Comparison of ENCODE assay signal across 24 mouse cellular contexts in the genomic region with DNA sequence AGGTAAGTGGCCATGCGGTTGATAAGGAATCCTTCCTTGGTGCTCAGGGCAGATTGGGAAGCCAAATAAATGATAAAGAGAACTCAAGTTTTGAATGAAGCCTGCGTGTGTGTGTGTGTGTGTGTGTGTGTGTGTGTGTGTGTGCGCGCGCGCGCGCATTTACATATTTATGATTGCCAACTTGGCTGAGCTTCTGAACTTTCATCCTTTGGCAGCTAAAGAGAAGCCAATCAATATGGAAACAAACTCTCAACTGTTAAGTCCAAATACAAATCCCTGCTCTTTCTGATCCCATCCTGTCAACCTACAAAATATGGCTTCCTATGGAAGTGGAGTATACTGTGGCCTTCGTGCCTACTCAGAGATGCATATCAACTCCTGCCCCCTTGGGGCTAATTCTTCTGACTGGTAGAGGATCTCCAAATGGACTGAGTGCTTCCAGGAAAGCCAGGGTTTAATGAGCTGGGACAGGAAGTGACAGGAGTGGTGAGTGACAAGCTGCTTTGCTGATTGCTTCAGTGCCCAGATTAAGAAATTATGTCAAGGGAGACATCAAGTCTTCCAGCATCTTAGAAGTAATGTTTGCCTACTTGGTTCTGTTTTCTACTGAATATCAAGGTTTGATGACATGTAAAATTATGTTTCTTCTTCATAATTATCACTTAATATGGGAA. TPM values are rescaled to one million over a fixed set of nuclear protein-coding genes. Genes with fewer than 3 reads are reported as not detected.
"Had no signal": no experiment of that assay in that cellular context is flagged by ENCODE, and none has a peak within 500 bp of the region (broad histone marks: within the 10 kb centered on the region; RNA-seq: fewer than 3 reads in every experiment).

No protein-coding gene starts in this region.

- H3K4me3 ChIP-seq: intestine, embryonic 15.5 days; kidney, embryonic 15.5 days; limb, embryonic 10.5 days; limb, embryonic 13.5 days; liver, embryonic 15.5 days; midbrain, embryonic 12.5 days had no signal

- DNase-seq: kidney, adult 11 months; kidney, adult 8-10 months; kidney, postnatal 10 days; kidney, postnatal 36 days; layer of hippocampus, adult 9-11 months; liver; lung, adult 2 months; lung, postnatal 14 days; lung, postnatal 4 days; thymus, adult 18-20 months; thymus, postnatal 14 days; thymus, postnatal 4 days had no signal

- ATAC-seq: intestine, embryonic 15.5 days; midbrain, embryonic 16.5 days had no signal

- H3K36me3 ChIP-seq: intestine, embryonic 15.5 days; kidney, embryonic 15.5 days; limb, embryonic 10.5 days; limb, embryonic 13.5 days; liver, embryonic 15.5 days; midbrain, embryonic 12.5 days had no signal

- H3K27me3 ChIP-seq: intestine, embryonic 15.5 days; limb, embryonic 13.5 days; liver, embryonic 15.5 days; midbrain, embryonic 12.5 days had no signal

- H3K4me1 ChIP-seq: intestine, embryonic 15.5 days; kidney, embryonic 15.5 days; limb, embryonic 10.5 days; limb, embryonic 13.5 days; liver, embryonic 15.5 days; midbrain, embryonic 12.5 days had no signal

- H3K27ac ChIP-seq: intestine, embryonic 15.5 days; kidney, embryonic 15.5 days; limb, embryonic 10.5 days; limb, embryonic 13.5 days; liver, embryonic 15.5 days; midbrain, embryonic 12.5 days had no signal

- H3K9me3 ChIP-seq: intestine, embryonic 15.5 days; kidney, embryonic 15.5 days; limb, embryonic 10.5 days; limb, embryonic 13.5 days; liver, embryonic 15.5 days; midbrain, embryonic 12.5 days had no signal

- H3K4me2 ChIP-seq: intestine, embryonic 15.5 days; kidney, embryonic 15.5 days; limb, embryonic 13.5 days; liver, embryonic 15.5 days; midbrain, embryonic 12.5 days had no signal

- H3K9ac ChIP-seq: intestine, embryonic 15.5 days; kidney, embryonic 15.5 days; limb, embryonic 13.5 days; liver, embryonic 15.5 days; midbrain, embryonic 12.5 days had no signal

RNA-seq across cellular contexts. Expression of a gene that starts 5.4 kb away (rescaled TPM):
- total RNA-seq: left cerebral cortex, adult 18-20 months; left cerebral cortex, postnatal 25 days; megakaryocyte, adult 5-6 weeks had no signal
- polyA plus RNA-seq: midbrain, embryonic 12.5 days; neural tube, embryonic 14.5 days; small intestine, adult 2 months had no signal
